Mouse (Mus musculus) heart, embryonic 14.5 days (tissue): ENCODE data around the gene Fbxl7. TPM values are rescaled to one million over a fixed set of nuclear protein-coding genes. Genes with fewer than 3 reads are reported as not detected.

ENCODE experiments used
- ATAC-seq: fragments of 200-750 bp; cut with Nextera tagmentation; 2 replicates; pipeline ENCODE4 v1.8.0; 2017; ENCODE audit warnings: low read depth, moderate TSS enrichment; ENCODE audit not compliant: insufficient number of reproducible peaks, insufficient read depth, low FRiP score
- H3K27ac ChIP-seq, 2 experiments: fragments of 200-500 bp in 1 of 2; fragments of 300-500 bp in 1 of 2; sonication (generic) in 1 of 2; replicated peaks in 1 of 2; 2 replicates each; pipeline ENCODE4 v1.5.1; 2012 to 2014; ENCODE audit warnings: low read depth in 2 of 2, low read length in 2 of 2, control low read depth in 1 of 2, mild to moderate bottlenecking in 1 of 2, mixed read lengths in 1 of 2; ENCODE audit not compliant: control insufficient read depth in 1 of 2, insufficient read depth in 1 of 2
- H3K27me3 ChIP-seq: fragments of 300-500 bp; sonication (generic); 2 replicates; pipeline ENCODE4 v1.6.1; 2014; ENCODE audit warnings: mild to moderate bottlenecking, low read length, control low read depth; ENCODE audit not compliant: control insufficient read depth, insufficient read depth
- H3K36me3 ChIP-seq: fragments of 300-500 bp; sonication (generic); 2 replicates; pipeline ENCODE4 v1.6.1; 2014; ENCODE audit warnings: mild to moderate bottlenecking, control low read depth, low read length, mixed read lengths; ENCODE audit not compliant: control insufficient read depth, insufficient read depth
- H3K4me1 ChIP-seq, 2 experiments: fragments of 200-500 bp in 1 of 2; fragments of 300-500 bp in 1 of 2; sonication (generic) in 1 of 2; 2 replicates each; pipeline ENCODE4 v1.6.1; 2012 to 2014; ENCODE audit warnings: low read length in 2 of 2, control low read depth in 1 of 2, mixed read lengths in 1 of 2; ENCODE audit not compliant: control insufficient read depth in 2 of 2, insufficient read depth in 2 of 2
- H3K4me2 ChIP-seq: fragments of 300-500 bp; sonication (generic); 2 replicates; pipeline ENCODE4 v1.6.1; 2014; ENCODE audit warnings: mild to moderate bottlenecking, low read length
- H3K4me3 ChIP-seq, 2 experiments: fragments of 200-500 bp in 1 of 2; fragments of 300-500 bp in 1 of 2; sonication (generic) in 1 of 2; 2 replicates each; pipeline ENCODE4 v1.5.1; 2012 to 2014; ENCODE audit warnings: low read length in 2 of 2, mild to moderate bottlenecking in 2 of 2, control low read depth in 1 of 2, low read depth in 1 of 2, moderate library complexity in 1 of 2; ENCODE audit not compliant: control insufficient read depth in 1 of 2, insufficient read depth in 1 of 2
- H3K9ac ChIP-seq: fragments of 300-500 bp; sonication (generic); 2 replicates; pipeline ENCODE4 v1.6.1; 2014; ENCODE audit warnings: mild to moderate bottlenecking, low read length
- H3K9me3 ChIP-seq: fragments of 300-500 bp; sonication (generic); 2 replicates; pipeline ENCODE4 v1.6.1; 2016; ENCODE audit warnings: low read length, control low read depth; ENCODE audit not compliant: control insufficient read depth
- WGBS: fragments of 180-500 bp; shearing (Covaris S2); extraction: QIAGEN DNeasy Blood & Tissue Kit; methylation state at CpG from one replicate; pipeline ENCODE4 v1.1.7; 2014; 5-methylcytosine and 5-hydroxymethylcytosine counted together
- polyA plus RNA-seq: library from polyadenylated mRNA; unstranded; fragments of >200 nt; fragmentation: Nextera tagmentation; extraction: Ambion mirVana; gene quantifications from 2 replicates; pipeline ENCODE4 v1.2.1, GENCODE M21; 2014

Gene Fbxl7
- polyA plus RNA-seq, 1 experiment from 2014 or later, result 12.6 TPM

DNA sequence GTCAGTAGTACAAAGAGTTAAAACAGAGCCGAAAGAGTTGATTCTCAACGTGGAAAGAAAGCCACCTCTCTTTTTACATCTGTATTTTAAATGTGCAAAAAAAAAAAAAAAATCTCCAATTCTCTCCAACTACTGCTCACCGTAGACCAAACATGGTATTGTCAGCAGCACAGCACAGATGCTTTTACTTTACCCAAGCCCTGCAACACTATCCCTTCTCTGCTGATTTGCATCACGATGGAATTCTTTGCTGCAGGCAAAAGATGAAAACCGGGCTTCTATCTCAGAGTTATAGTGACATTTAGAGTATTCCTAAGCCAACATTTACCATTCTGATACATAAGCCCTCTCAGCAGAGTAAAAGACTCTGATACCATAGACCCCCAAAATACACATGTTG, 5.4 kb downstream of the Fbxl7 start:
- Histone ChIP-seq H3K36me3 (no peaks in the 10 kb centered on the region), H3K4me2 (no peak overlapping the region), H3K27ac (no peak overlapping the region), H3K4me3 (no peak overlapping the region), H3K27me3 (no peaks in the 10 kb centered on the region), H3K9me3 (no peaks in the 10 kb centered on the region), H3K9ac (no peak overlapping the region), H3K4me1 (peaks cover 0 to 3% of the 10 kb centered on the region in 2 experiments; a peak in 1 of 4 replicates)
- 69% methylated on average over 5 of the region's 5 CpGs for WGBS
- ATAC-seq, result no peak

DNA sequence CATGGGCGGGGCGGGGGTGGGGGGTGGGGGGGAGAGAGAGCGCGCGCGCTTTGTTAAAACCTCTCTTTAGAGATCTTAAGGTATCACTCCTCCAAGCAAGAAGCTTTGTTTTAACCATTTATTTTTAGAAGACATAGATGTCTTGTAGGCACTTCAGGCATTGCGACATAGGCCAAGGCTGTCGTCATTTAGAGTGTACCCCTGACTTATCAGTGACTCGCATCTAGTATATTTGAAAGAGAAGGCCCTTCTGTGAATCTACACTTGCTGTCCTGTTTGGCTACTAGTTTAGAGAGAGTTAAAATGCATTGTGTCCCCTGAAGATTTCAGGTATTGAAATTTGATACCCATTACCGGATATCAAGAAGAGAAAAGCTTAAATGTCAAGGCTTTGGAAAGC, 7.2 kb downstream of the Fbxl7 start:
- H3K4me2 ChIP-seq, result no peak overlapping the region
- no peak overlapping the region for H3K27ac ChIP-seq
- 62% methylated on average over 10 of the region's 10 CpGs for WGBS
- no peaks in the 10 kb centered on the region for H3K27me3 ChIP-seq
- no peak overlapping the region for H3K9ac ChIP-seq
- no peak overlapping the region for H3K4me3 ChIP-seq
- no peaks in the 10 kb centered on the region for H3K9me3 ChIP-seq
- H3K4me1 ChIP-seq, result 0 out of 4 replicates have a peak, but pooled peaks cover 0 to under 1% of the 10 kb centered on the region in 2 experiments
- no peak for ATAC-seq
- no peaks in the 10 kb centered on the region for H3K36me3 ChIP-seq

DNA sequence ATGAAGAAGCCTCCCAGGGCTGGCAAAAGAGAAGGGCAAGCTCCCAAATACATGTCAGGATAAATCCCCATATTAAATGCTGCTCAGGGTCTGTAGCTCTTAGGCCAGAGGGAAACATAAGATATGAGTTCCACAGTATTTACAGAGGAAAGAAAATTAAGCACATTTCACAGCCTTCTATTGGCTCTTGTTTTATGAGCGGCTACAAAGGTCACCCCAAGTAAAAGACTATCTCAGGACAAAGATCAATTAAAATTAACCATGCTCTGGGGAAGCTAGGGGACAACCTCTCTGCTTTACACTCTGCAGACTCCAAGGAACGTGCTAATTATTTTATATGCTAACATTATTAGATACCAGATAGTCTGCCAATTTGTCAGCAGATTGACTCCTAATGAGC, 9.4 kb downstream of the Fbxl7 start:
- no peak overlapping the region for H3K27ac ChIP-seq
- WGBS, result 80% methylated on average over 2 of the region's 2 CpGs
- no peak overlapping the region for H3K9ac ChIP-seq
- H3K36me3 ChIP-seq, result no peaks in the 10 kb centered on the region
- no peak for ATAC-seq
- H3K4me2 ChIP-seq, result no peak overlapping the region
- no peaks in the 10 kb centered on the region for H3K9me3 ChIP-seq
- no peaks in the 10 kb centered on the region for H3K4me1 ChIP-seq
- no peak overlapping the region for H3K4me3 ChIP-seq
- H3K27me3 ChIP-seq, result no peaks in the 10 kb centered on the region

DNA sequence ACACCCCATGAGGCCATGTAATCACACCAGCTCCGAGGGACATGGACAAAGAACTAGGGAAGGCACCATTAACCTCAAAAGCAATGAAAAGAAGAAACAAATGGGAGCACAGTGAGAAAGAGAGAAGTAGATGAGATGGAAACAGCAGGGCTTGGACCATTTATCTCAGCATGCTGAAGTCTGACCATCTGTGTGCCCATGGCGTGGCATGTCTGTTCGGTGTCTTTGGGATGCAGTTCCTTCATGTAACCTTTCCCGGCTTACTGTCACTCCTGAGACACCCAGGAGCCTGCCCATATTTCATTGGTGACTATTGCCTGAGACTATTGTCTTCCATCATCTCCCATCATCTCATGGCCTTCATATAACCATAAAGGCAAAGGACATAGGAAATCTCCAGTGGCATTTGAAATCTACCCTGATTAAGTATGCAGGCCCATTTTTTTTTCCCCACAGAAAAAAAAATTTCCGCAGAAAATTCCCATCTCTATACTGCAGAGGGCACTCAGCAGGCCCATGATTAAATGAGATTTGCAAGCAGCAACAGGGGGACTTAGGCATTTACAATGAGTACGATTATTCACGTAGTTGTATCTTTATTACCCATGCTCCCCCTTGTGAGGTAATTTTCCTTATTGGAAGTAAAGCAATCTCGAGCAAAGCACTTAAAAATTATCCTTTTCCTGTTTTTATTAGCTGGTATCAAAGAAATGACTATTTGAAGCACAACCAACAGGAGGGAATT, 15.0 kb downstream of the Fbxl7 start:
- H3K9me3 ChIP-seq, result no peaks in the 10 kb centered on the region
- H3K4me1 ChIP-seq, result peaks cover 2 to 6% of the 10 kb centered on the region in 2 experiments; a peak in 3 of 4 replicates
- no peak overlapping the region for H3K4me3 ChIP-seq
- ATAC-seq, result no peak
- no peaks in the 10 kb centered on the region for H3K36me3 ChIP-seq
- no peaks in the 10 kb centered on the region for H3K27me3 ChIP-seq
- no peak overlapping the region for H3K4me2 ChIP-seq
- H3K9ac ChIP-seq, result no peak overlapping the region
- 80% methylated on average over 8 of the region's 8 CpGs for WGBS
- no peak overlapping the region for H3K27ac ChIP-seq

DNA sequence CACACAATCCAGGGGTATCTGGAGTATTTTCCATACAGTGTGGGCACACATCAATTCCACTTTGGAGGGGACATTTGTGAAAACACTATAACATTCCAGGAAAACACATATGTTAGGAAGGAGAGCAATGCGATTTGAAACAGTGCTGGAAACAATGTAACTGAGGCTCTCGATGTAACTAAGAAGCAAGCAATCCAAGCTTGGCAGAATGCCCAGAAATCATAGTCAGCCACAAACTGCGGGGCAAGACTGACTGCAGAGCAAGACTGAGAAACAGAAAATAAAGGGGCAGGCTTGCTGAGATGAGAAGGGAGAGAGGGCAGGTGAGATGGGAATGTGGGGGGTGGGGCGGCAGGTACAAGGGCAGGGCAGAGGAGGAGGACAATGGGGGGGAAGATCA, 19.7 kb downstream of the Fbxl7 start:
- Histone ChIP-seq H3K4me2 (no peak overlapping the region), H3K36me3 (no peaks in the 10 kb centered on the region), H3K27ac (no peak overlapping the region), H3K4me1 (peaks cover 2 to 9% of the 10 kb centered on the region in 2 experiments; a peak in 3 of 4 replicates), H3K9me3 (no peaks in the 10 kb centered on the region), H3K9ac (no peak overlapping the region), H3K27me3 (no peaks in the 10 kb centered on the region), H3K4me3 (no peak overlapping the region)
- ATAC-seq, result peak; percentile 68; the same call in 1 of the 2 replicates
- WGBS, result 10% methylated on average over 4 of the region's 4 CpGs

DNA sequence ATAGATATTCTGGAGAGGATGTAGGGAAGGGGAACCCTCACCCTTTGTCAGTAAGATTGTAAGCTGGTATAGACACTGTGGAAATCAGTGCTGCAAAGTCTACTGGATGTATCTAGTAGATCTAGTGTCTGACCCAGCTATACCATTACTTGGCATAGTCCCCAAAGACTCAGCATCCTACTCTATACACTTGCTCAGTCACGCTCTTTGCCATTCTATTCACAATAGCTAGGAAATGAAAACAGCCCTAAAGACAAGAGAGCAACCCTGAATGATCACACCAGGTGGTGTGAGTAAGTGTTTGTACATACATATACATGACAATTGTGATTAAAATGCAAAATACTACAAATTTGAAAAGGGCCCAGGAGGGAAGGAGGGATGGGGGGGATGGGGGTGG, 23.1 kb downstream of the Fbxl7 start:
- no peaks in the 10 kb centered on the region for H3K9me3 ChIP-seq
- 94% methylated on average over 1 of the region's 1 CpGs for WGBS
- no peak overlapping the region for H3K27ac ChIP-seq
- no peak overlapping the region for H3K9ac ChIP-seq
- H3K27me3 ChIP-seq, result no peaks in the 10 kb centered on the region
- no peak for ATAC-seq
- H3K4me1 ChIP-seq, result peaks cover 2 to 9% of the 10 kb centered on the region in 2 experiments; a peak in 3 of 4 replicates
- H3K4me2 ChIP-seq, result no peak overlapping the region
- no peaks in the 10 kb centered on the region for H3K36me3 ChIP-seq
- no peak overlapping the region for H3K4me3 ChIP-seq

DNA sequence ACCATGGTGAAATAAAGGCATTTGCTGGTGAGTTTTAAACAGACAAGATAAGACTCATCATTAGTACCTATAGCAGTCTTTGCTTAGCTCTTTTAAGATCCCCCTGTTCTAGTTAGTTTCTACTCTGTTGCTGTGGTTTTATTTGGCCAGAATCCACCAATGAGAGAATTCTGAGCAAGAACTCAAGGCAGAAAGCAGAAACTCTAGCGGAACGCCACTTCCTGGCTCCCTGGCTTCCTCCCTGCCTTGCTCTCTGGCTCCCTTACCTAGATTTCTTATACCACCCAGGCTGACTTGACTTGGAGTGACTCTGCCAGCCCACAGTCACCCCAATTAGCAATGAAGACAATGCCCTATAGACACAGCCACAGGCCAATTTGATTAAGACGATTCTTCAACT, 26.2 kb downstream of the Fbxl7 start:
- Histone ChIP-seq H3K9me3 (no peaks in the 10 kb centered on the region), H3K4me1 (no peaks in the 10 kb centered on the region), H3K9ac (no peak overlapping the region), H3K36me3 (no peaks in the 10 kb centered on the region), H3K4me2 (no peak overlapping the region), H3K27me3 (no peaks in the 10 kb centered on the region), H3K27ac (no peak overlapping the region), H3K4me3 (no peak overlapping the region)
- WGBS, result 73% methylated on average over 3 of the region's 3 CpGs
- ATAC-seq, result no peak

DNA sequence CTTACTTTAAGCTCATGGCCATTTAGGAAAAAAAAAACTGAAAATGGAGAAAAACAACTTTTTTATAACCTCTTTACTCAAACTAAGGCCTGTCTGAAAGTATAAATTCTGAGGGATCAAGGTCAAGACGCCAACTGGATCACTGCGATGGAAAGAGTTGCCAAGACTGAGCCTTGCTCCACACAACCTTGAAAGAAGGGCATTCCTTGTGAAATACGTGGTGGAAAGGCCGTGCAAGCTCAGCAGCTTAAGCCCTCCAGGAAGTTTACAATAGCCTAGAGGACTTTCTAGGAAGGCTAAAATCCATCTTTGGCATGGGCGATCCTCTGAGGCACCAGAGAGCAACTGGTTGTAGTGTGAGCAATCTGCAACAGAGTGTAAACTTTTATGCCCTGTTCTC, 27.9 kb downstream of the Fbxl7 start:
- no peak overlapping the region for H3K4me3 ChIP-seq
- H3K27me3 ChIP-seq, result no peaks in the 10 kb centered on the region
- WGBS, result 76% methylated on average over 5 of the region's 5 CpGs
- no peaks in the 10 kb centered on the region for H3K4me1 ChIP-seq
- no peaks in the 10 kb centered on the region for H3K9me3 ChIP-seq
- no peak overlapping the region for H3K4me2 ChIP-seq
- H3K27ac ChIP-seq, result no peak overlapping the region
- ATAC-seq, result no peak
- H3K36me3 ChIP-seq, result no peaks in the 10 kb centered on the region
- no peak overlapping the region for H3K9ac ChIP-seq
